ENCODE assay signal across 10 mouse cellular contexts in the genomic region with DNA sequence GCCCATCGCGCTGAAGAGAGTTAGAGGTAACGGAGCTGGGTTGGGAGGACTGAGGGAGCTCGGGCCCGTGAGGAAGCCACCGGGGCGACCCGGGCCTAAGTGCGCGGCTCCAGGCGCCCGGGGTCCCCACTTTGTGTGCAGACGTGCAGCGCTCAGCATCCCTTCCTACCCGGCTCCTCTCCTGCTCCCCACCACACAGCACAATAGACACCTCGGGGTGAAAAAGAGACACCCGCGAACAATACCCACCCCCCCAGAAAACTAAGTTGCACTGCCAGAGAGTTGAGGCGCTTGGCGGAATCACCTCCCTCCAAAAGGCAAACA. TPM values are rescaled to one million over a fixed set of nuclear protein-coding genes. Genes with fewer than 3 reads are reported as not detected.
DNase-seq lines count a peak whose midpoint lies in the region; ATAC-seq and TF ChIP-seq lines count a peak whose summit lies in the region.
"Had no signal": no experiment of that assay in that cellular context is flagged by ENCODE, and none has a peak within 500 bp of the region (broad histone marks: within the 10 kb centered on the region; RNA-seq: fewer than 3 reads in every experiment).

No protein-coding gene starts in this region.

- H3K79me2 ChIP-seq in liver, adult 2 months (ENCODE audit: control insufficient read depth, insufficient read depth, low read length): no peaks in the 10 kb centered on the region

- H3K27ac ChIP-seq in liver, adult 2 months (replicated peaks; ENCODE audit: insufficient read depth, low read depth, low read length): no peak overlapping the region
- peak overlapping the region; percentile 95 for H3K27ac ChIP-seq in embryonic facial prominence, embryonic 15.5 days (replicated peaks)
- H3K27ac ChIP-seq in hindbrain, postnatal 0 days: peak overlapping the region; percentile 85
- H3K27ac ChIP-seq in midbrain, postnatal 0 days (ENCODE audit: low read depth, low read length): peak overlapping the region; percentile 84

- no peak for DNase-seq in liver, adult 2 months (ENCODE audit: extremely low read depth, low read depth, low spot score)
- no peak for DNase-seq in liver
- no peak for DNase-seq in hindbrain, postnatal 0 days (ENCODE audit: low spot score)
- DNase-seq in midbrain, postnatal 0 days (ENCODE audit: low spot score): no peak
- DNase-seq in layer of hippocampus, postnatal 36 days: no peak
- DNase-seq in embryo, embryonic 9.5 days (ENCODE audit: extremely low spot score): no peak
- DNase-seq in ovary, adult 18-20 months (ENCODE audit: low spot score): no peak

- peak overlapping the region; percentile 84 for H3K4me2 ChIP-seq in embryonic facial prominence, embryonic 15.5 days (replicated peaks)
- peak overlapping the region; percentile 96 for H3K4me2 ChIP-seq in hindbrain, postnatal 0 days (ENCODE audit: low read depth, low read length)
- peak overlapping the region; percentile 95 for H3K4me2 ChIP-seq in midbrain, postnatal 0 days (ENCODE audit: low read depth, low read length, poor library complexity, severe bottlenecking)

- H3K27me3 ChIP-seq in liver, adult 2 months (ENCODE audit: control insufficient read depth, insufficient read depth, low read length): peaks cover 10% of the 10 kb centered on the region
- H3K27me3 ChIP-seq in embryonic facial prominence, embryonic 15.5 days: no peaks in the 10 kb centered on the region
- H3K27me3 ChIP-seq in hindbrain, postnatal 0 days (ENCODE audit: insufficient read depth, low read length): no peaks in the 10 kb centered on the region
- no peaks in the 10 kb centered on the region for H3K27me3 ChIP-seq in midbrain, postnatal 0 days (ENCODE audit: insufficient read depth, low read length)

- TF ChIP-seq POLR2A in liver, adult 2 months (IDR thresholded peaks at IDR 0.05; ENCODE audit: extremely low read depth, insufficient read depth, low read length): no peak

- no peaks in the 10 kb centered on the region for H3K9me3 ChIP-seq in embryonic facial prominence, embryonic 15.5 days (replicated peaks)
- no peaks in the 10 kb centered on the region for H3K9me3 ChIP-seq in hindbrain, postnatal 0 days (ENCODE audit: low read length)
- no peaks in the 10 kb centered on the region for H3K9me3 ChIP-seq in midbrain, postnatal 0 days (ENCODE audit: low read length)

- H3K4me1 ChIP-seq in liver, adult 2 months (ENCODE audit: control insufficient read depth, insufficient read depth, low read length): no peaks in the 10 kb centered on the region
- H3K4me1 ChIP-seq in embryonic facial prominence, embryonic 15.5 days: peaks cover 19% of the 10 kb centered on the region
- H3K4me1 ChIP-seq in hindbrain, postnatal 0 days (ENCODE audit: insufficient read depth, low read length): peaks cover 8% of the 10 kb centered on the region
- peaks cover 6% of the 10 kb centered on the region for H3K4me1 ChIP-seq in midbrain, postnatal 0 days (ENCODE audit: insufficient read depth, low read length)

- H3K9ac ChIP-seq in liver, adult 2 months (ENCODE audit: low read depth, low read length): peak overlapping the region; percentile 74
- peak overlapping the region; percentile 79 for H3K9ac ChIP-seq in embryonic facial prominence, embryonic 15.5 days
- H3K9ac ChIP-seq in hindbrain, postnatal 0 days (replicated peaks; ENCODE audit: low read length): peak overlapping the region; percentile 95
- peak overlapping the region; percentile 96 for H3K9ac ChIP-seq in midbrain, postnatal 0 days (replicated peaks; ENCODE audit: low read length, poor library complexity, severe bottlenecking)

- H3K36me3 ChIP-seq in liver, adult 2 months (ENCODE audit: control insufficient read depth, insufficient read depth, low read length): no peaks in the 10 kb centered on the region
- peaks cover 4% of the 10 kb centered on the region; the same call in 1 of the 2 replicates for H3K36me3 ChIP-seq in embryonic facial prominence, embryonic 15.5 days
- H3K36me3 ChIP-seq in hindbrain, postnatal 0 days (ENCODE audit: insufficient read depth, low read length): no peaks in the 10 kb centered on the region
- no peaks in the 10 kb centered on the region for H3K36me3 ChIP-seq in midbrain, postnatal 0 days (ENCODE audit: insufficient read depth, low read length)

- peak; percentile 20; the same call in 1 of the 2 replicates for ATAC-seq in embryonic facial prominence, embryonic 15.5 days (ENCODE audit: insufficient number of reproducible peaks, low FRiP score, low TSS enrichment, low read depth)
- ATAC-seq in hindbrain, postnatal 0 days: peak; percentile 61
- ATAC-seq in midbrain, postnatal 0 days (ENCODE audit: low FRiP score): peak; percentile 71

- no peak for TF ChIP-seq CTCF in liver, adult 2 months (IDR thresholded peaks at IDR 0.05; ENCODE audit: low read depth, low read length)
- TF ChIP-seq CTCF in hindbrain, postnatal 0 days (IDR thresholded peaks at IDR 0.05; ENCODE audit: low read depth): no peak
- no peak for TF ChIP-seq CTCF in midbrain, postnatal 0 days (IDR thresholded peaks at IDR 0.05)

- 4% methylated on average over 20 of the region's 20 CpGs for WGBS in liver, adult 2 months
- WGBS in embryonic facial prominence, embryonic 15.5 days: under 1% methylated on average over 20 of the region's 20 CpGs
- WGBS in hindbrain, postnatal 0 days: 1% methylated on average over 20 of the region's 20 CpGs
- under 1% methylated on average over 20 of the region's 20 CpGs for whole genome bisulfite sequencing in midbrain, postnatal 0 days

- H3K4me3 ChIP-seq in liver, adult 2 months (ENCODE audit: insufficient read depth, low read depth, low read length): peak overlapping the region; percentile 80
- peak overlapping the region; percentile 64 for H3K4me3 ChIP-seq in embryonic facial prominence, embryonic 15.5 days (replicated peaks)
- peak overlapping the region; percentile 87 for H3K4me3 ChIP-seq in hindbrain, postnatal 0 days (ENCODE audit: low read length)
- H3K4me3 ChIP-seq in midbrain, postnatal 0 days (ENCODE audit: low read depth, low read length): peak overlapping the region; percentile 85

RNA-seq across cellular contexts. Expression of a gene that starts 0.5 kb away (rescaled TPM):
- 0.20 and 0.46 TPM in 2 replicates for total RNA-seq in liver, adult 2 months (2014; rRNA removed)
- polyA plus RNA-seq in liver, adult 2 months (2012; rRNA removed): 0.21 and 0.22 TPM in 2 replicates
- 7.5 and 7.6 TPM in 2 replicates for polyA plus RNA-seq in embryonic facial prominence, embryonic 15.5 days (2015; fragmentation: Nextera tagmentation; extraction: Ambion mirVana)
- 30.4 and 32.0 TPM in 2 replicates for total RNA-seq in hindbrain, postnatal 0 days (2014; rRNA removed)
- 8.5 and 9.2 TPM in 2 replicates for polyA plus RNA-seq in hindbrain, postnatal 0 days (2015; fragmentation: Nextera tagmentation; extraction: Ambion mirVana)
- total RNA-seq in midbrain, postnatal 0 days (2014; rRNA removed): 40.1 and 45.9 TPM in 2 replicates
- 8.3 and 9.3 TPM in 2 replicates for polyA plus RNA-seq in midbrain, postnatal 0 days (2015; fragmentation: Nextera tagmentation; extraction: Ambion mirVana)
- total RNA-seq in layer of hippocampus, postnatal 36 days (2021): 10 to 100 TPM; 29.5 to 30.8 TPM
- total RNA-seq: neutrophil, adult 5-6 weeks had no signal

RNA-seq across cellular contexts. Expression of a gene that starts 32.7 kb away (rescaled TPM):
- total RNA-seq in liver, adult 2 months (2014; rRNA removed): 0.09 and 0.20 TPM in 2 replicates
- 0.05 and 0.24 TPM in 2 replicates for polyA plus RNA-seq in liver, adult 2 months (2012; rRNA removed)
- 2.0 and 3.6 TPM in 2 replicates for polyA plus RNA-seq in embryonic facial prominence, embryonic 15.5 days (2015; fragmentation: Nextera tagmentation; extraction: Ambion mirVana)
- 0.99 and 2.4 TPM in 2 replicates for total RNA-seq in hindbrain, postnatal 0 days (2014; rRNA removed)
- polyA plus RNA-seq in hindbrain, postnatal 0 days (2015; fragmentation: Nextera tagmentation; extraction: Ambion mirVana): 2.5 and 3.0 TPM in 2 replicates
- total RNA-seq in midbrain, postnatal 0 days (2014; rRNA removed): 1.8 and 3.0 TPM in 2 replicates
- 2.7 TPM in 2 replicates for polyA plus RNA-seq in midbrain, postnatal 0 days (2015; fragmentation: Nextera tagmentation; extraction: Ambion mirVana)
- total RNA-seq in layer of hippocampus, postnatal 36 days (2021): 1 to 10 TPM; 2.2 to 2.6 TPM

RNA-seq across cellular contexts. Expression of a gene that starts 32.8 kb away (rescaled TPM):
- total RNA-seq in liver, adult 2 months (2014; rRNA removed): not detected in 2 replicates
- polyA plus RNA-seq in liver, adult 2 months (2012; rRNA removed): not detected in 2 replicates
- not detected in 2 replicates for polyA plus RNA-seq in embryonic facial prominence, embryonic 15.5 days (2015; fragmentation: Nextera tagmentation; extraction: Ambion mirVana)
- total RNA-seq in hindbrain, postnatal 0 days (2014; rRNA removed): not detected in 2 replicates
- polyA plus RNA-seq in hindbrain, postnatal 0 days (2015; fragmentation: Nextera tagmentation; extraction: Ambion mirVana): not detected in 2 replicates
- total RNA-seq in midbrain, postnatal 0 days (2014; rRNA removed): 0.28 TPM in 1 of 2 replicates, not detected in the other
- not detected in 2 replicates for polyA plus RNA-seq in midbrain, postnatal 0 days (2015; fragmentation: Nextera tagmentation; extraction: Ambion mirVana)
- total RNA-seq in layer of hippocampus, postnatal 36 days (2021): under 1 TPM; 0.27 to 0.33 TPM
- total RNA-seq: gastrocnemius, postnatal 25 days had no signal

RNA-seq across cellular contexts. Expression of a gene that starts 59.3 kb away (rescaled TPM):
- 11.9 and 15.8 TPM in 2 replicates for total RNA-seq in liver, adult 2 months (2014; rRNA removed)
- polyA plus RNA-seq in liver, adult 2 months (2012; rRNA removed): 9.4 and 10.1 TPM in 2 replicates
- 27.9 and 35.2 TPM in 2 replicates for polyA plus RNA-seq in embryonic facial prominence, embryonic 15.5 days (2015; fragmentation: Nextera tagmentation; extraction: Ambion mirVana)
- total RNA-seq in hindbrain, postnatal 0 days (2014; rRNA removed): 10.7 and 14.1 TPM in 2 replicates
- 21.2 and 21.3 TPM in 2 replicates for polyA plus RNA-seq in hindbrain, postnatal 0 days (2015; fragmentation: Nextera tagmentation; extraction: Ambion mirVana)
- total RNA-seq in midbrain, postnatal 0 days (2014; rRNA removed): 13.4 and 15.1 TPM in 2 replicates
- polyA plus RNA-seq in midbrain, postnatal 0 days (2015; fragmentation: Nextera tagmentation; extraction: Ambion mirVana): 19.3 and 20.3 TPM in 2 replicates
- total RNA-seq in layer of hippocampus, postnatal 36 days (2021): 10 to 100 TPM; 11.0 to 11.7 TPM

RNA-seq across cellular contexts. Expression of a gene that starts 59.3 kb away (rescaled TPM):
- 36.8 and 46.1 TPM in 2 replicates for total RNA-seq in liver, adult 2 months (2014; rRNA removed)
- 6.3 and 6.7 TPM in 2 replicates for polyA plus RNA-seq in liver, adult 2 months (2012; rRNA removed)
- 39.1 and 39.4 TPM in 2 replicates for polyA plus RNA-seq in embryonic facial prominence, embryonic 15.5 days (2015; fragmentation: Nextera tagmentation; extraction: Ambion mirVana)
- total RNA-seq in hindbrain, postnatal 0 days (2014; rRNA removed): 15.0 and 23.4 TPM in 2 replicates
- 42.7 and 45.3 TPM in 2 replicates for polyA plus RNA-seq in hindbrain, postnatal 0 days (2015; fragmentation: Nextera tagmentation; extraction: Ambion mirVana)
- total RNA-seq in midbrain, postnatal 0 days (2014; rRNA removed): 19.3 and 30.4 TPM in 2 replicates
- 38.1 and 39.9 TPM in 2 replicates for polyA plus RNA-seq in midbrain, postnatal 0 days (2015; fragmentation: Nextera tagmentation; extraction: Ambion mirVana)
- total RNA-seq in layer of hippocampus, postnatal 36 days (2021): 100 to 1,000 TPM; 160 to 172 TPM

Comparison
In these comparisons a context has a peak if more than half of its experiments do, and no peak if none do; other contexts are left out.
1. ATAC-seq: peak in every context shown above with its lines; median percentile 71 in midbrain, postnatal 0 days; 61 in hindbrain, postnatal 0 days; 20 in embryonic facial prominence, embryonic 15.5 days.
2. RNA of a gene that starts 0.5 kb away (total RNA-seq): 40.1 to 45.9 TPM in midbrain, postnatal 0 days, 30.4 to 32.0 TPM in hindbrain, postnatal 0 days and 29.5 to 30.8 TPM in layer of hippocampus, postnatal 36 days; 0.20 to 0.46 TPM in liver, adult 2 months; every median in the first group is over 10 times any median in the second.
3. Peak in every context shown above with its lines, with median percentiles within 50 percentile points of each other: H3K4me3 ChIP-seq, H3K9ac ChIP-seq and H3K4me2 ChIP-seq.